Mouse (Mus musculus) hindbrain, postnatal 0 days (tissue): ENCODE measurements around the gene Cyp21a1. TPM values are rescaled to one million over a fixed set of nuclear protein-coding genes. Genes with fewer than 3 reads are reported as not detected.
A peak's percentile ranks its signal among the peaks of the same experiment; 100 is the strongest.

Experiments used
- ATAC-seq: fragments of 200-750 bp; cut with Nextera tagmentation; 2 replicates; pipeline ENCODE4 v1.8.0; 2017; ENCODE audit warnings: mild to moderate bottlenecking, moderate TSS enrichment, moderate library complexity
- DNase-seq: peaks from one replicate; pipeline ENCODE4 v3.0.0-alpha.2; 2015; ENCODE audit warnings: low spot score
- H3K27ac ChIP-seq: fragments of 300-500 bp; sonication (generic); 2 replicates; pipeline ENCODE4 v1.5.1; 2014; ENCODE audit warnings: mild to moderate bottlenecking
- H3K27me3 ChIP-seq: fragments of 300-500 bp; sonication (generic); 2 replicates; pipeline ENCODE4 v1.6.1; 2014; ENCODE audit warnings: low read length, mixed read lengths; ENCODE audit not compliant: insufficient read depth
- H3K36me3 ChIP-seq: fragments of 300-500 bp; sonication (generic); 2 replicates; pipeline ENCODE4 v1.6.1; 2014; ENCODE audit warnings: low read length, mixed read lengths; ENCODE audit not compliant: insufficient read depth
- H3K4me1 ChIP-seq: fragments of 300-500 bp; sonication (generic); 2 replicates; pipeline ENCODE4 v1.6.1; 2014; ENCODE audit warnings: antibody characterized with exemption, low read length, mixed read lengths; ENCODE audit not compliant: insufficient read depth
- H3K4me2 ChIP-seq: fragments of 300-500 bp; sonication (generic); 2 replicates; pipeline ENCODE4 v1.6.1; 2014; ENCODE audit warnings: low read depth, mild to moderate bottlenecking, low read length, moderate library complexity, mixed read lengths
- H3K4me3 ChIP-seq: fragments of 300-500 bp; sonication (generic); 2 replicates; pipeline ENCODE4 v1.5.1; 2014; ENCODE audit warnings: low read length
- H3K9ac ChIP-seq: fragments of 300-500 bp; sonication (generic); replicated peaks from 2 replicates; pipeline ENCODE4 v1.6.1; 2014; ENCODE audit warnings: mild to moderate bottlenecking, low read length, moderate library complexity, mixed read lengths
- H3K9me3 ChIP-seq: fragments of 300-500 bp; sonication (generic); 2 replicates; pipeline ENCODE4 v1.6.1; 2016; ENCODE audit warnings: low read length, mixed read lengths
- CTCF ChIP-seq: IDR thresholded peaks from 2 replicates; pipeline ENCODE4 v1.5.1; 2016; ENCODE audit warnings: antibody characterized with exemption, control low read depth, low read depth
- WGBS: fragments of 180-500 bp; shearing (Covaris S2); extraction: QIAGEN DNeasy Blood & Tissue Kit; methylation state at CpG from one replicate; pipeline ENCODE4 v1.1.7; 2014; 5-methylcytosine and 5-hydroxymethylcytosine counted together
- microRNA-seq, 2 experiments: library from miRNA; unstranded; fragments of <30 nt; microRNA quantifications; one replicate each; pipeline ENCODE4; 2016
- polyA plus RNA-seq: library from polyadenylated mRNA; unstranded; fragments of >200 nt; fragmentation: Nextera tagmentation; extraction: Ambion mirVana; gene quantifications from 2 replicates; pipeline ENCODE4 v1.2.1, GENCODE M21; 2015
- total RNA-seq: library from RNA; depleted of rRNA; stranded (reverse); fragments of >200 nt; gene quantifications from 2 replicates; pipeline ENCODE4 v1.2.3, GENCODE M21; 2014; rRNA removed

The Cyp21a1 gene
- total and polyA plus RNA-seq, 2 experiments from 2014 or later, result not detected

DNA sequence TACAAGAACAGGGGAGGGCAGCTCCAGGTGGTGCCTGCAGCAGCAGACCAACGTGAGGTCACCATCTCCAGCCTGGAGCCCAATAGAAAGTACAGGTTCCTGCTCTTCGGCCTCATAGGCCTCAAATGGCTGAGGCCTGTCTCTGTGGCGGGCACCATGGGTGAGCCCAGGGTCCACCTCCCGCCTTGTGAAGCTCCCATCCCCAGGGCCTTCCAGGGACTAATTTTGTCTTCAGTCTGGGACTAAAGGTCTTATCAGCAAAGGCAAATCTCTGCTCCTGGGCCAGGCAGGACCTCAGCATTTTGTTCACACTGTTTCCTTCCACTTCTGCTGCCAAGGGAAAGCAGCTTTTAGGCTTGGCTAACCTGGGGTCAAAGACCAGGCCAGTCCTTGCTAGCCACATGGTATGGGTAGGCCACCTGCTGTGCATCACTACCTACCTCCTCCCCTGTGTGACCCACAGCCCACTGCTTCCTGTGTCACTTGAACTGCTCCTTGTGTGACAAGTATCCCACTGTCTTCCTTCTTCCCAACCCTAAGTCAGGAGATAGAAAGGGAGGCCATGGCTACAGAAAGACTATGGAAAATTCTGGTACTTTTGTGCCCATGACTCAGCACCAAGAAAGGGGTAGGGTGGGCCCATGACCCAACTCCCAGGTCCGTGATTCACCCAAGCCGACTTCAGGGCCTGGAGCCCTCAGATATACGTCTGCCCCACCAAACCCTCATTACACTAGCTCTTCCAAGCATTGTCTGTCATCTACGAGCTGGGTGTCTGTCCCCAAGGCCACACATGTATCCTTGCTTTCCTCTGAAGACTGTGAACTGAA is 7.8 kb downstream of the Cyp21a1 start:
- no peak overlapping the region for H3K27ac ChIP-seq
- WGBS, result 90% methylated on average over 8 of the region's 8 CpGs
- no peak for TF ChIP-seq CTCF
- H3K4me1 ChIP-seq, result no peaks in the 10 kb centered on the region
- DNase-seq, result no peak
- H3K4me2 ChIP-seq, result no peak overlapping the region
- H3K9ac ChIP-seq, result no peak overlapping the region
- no peaks in the 10 kb centered on the region for H3K9me3 ChIP-seq
- H3K36me3 ChIP-seq, result no peaks in the 10 kb centered on the region
- H3K27me3 ChIP-seq, result no peaks in the 10 kb centered on the region
- ATAC-seq, result no peak
- H3K4me3 ChIP-seq, result no peak overlapping the region

DNA sequence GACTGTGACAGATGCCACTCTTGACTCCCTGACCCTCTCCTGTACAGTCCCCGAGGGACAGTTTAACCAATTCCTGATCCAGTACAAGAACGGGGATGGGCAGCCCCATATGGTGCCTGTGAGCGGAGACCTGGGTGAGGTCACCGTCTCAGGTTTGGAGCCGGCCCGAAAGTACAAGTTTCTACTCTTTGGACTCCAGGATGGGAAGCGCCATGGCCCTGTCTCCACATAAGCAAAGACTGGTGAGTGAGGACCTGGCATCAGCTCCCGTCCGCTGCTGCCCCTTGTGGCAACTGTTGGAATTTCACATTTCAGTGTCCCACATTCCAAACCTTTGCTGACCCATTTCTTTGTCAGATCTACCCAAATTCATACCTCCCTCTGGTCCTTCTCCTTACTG is 8.7 kb downstream of the Cyp21a1 start:
- Histone ChIP-seq H3K27ac (no peak overlapping the region), H3K4me3 (no peak overlapping the region), H3K9me3 (no peaks in the 10 kb centered on the region), H3K27me3 (no peaks in the 10 kb centered on the region), H3K4me1 (no peaks in the 10 kb centered on the region), H3K4me2 (no peak overlapping the region), H3K9ac (no peak overlapping the region), H3K36me3 (no peaks in the 10 kb centered on the region)
- ATAC-seq (no peak; the same call in 1 of the 2 replicates), DNase-seq (peak; percentile 24)
- WGBS, result 61% methylated on average over 9 of the region's 9 CpGs
- TF ChIP-seq CTCF, result peak; percentile 60

- Histone ChIP-seq H3K27me3 (no peaks in the 10 kb centered on the region), H3K9me3 (no peaks in the 10 kb centered on the region), H3K4me2 (no peak overlapping the region), H3K4me1 (no peaks in the 10 kb centered on the region), H3K4me3 (no peak overlapping the region), H3K9ac (no peak overlapping the region), H3K27ac (no peak overlapping the region), H3K36me3 (no peaks in the 10 kb centered on the region)
- ATAC-seq (no peak), DNase-seq (no peak)
- no peak for TF ChIP-seq CTCF
- 86% methylated on average over 10 of the region's 10 CpGs for WGBS
Measured at GRCm38 (mm10) chr17:34795016-34795415, 9.3 kb downstream of the Cyp21a1 start.

GRCm38 (mm10) chr17:34777680-34778325 is 26.6 kb downstream of the Cyp21a1 start:
- TF ChIP-seq CTCF, result no peak
- H3K27ac ChIP-seq, result no peak overlapping the region
- 74% methylated on average over 9 of the region's 9 CpGs for WGBS

GRCm38 (mm10) chr17:34761471-34761870 is 42.9 kb downstream of the Cyp21a1 start:
- H3K9ac ChIP-seq, result no peak overlapping the region
- no peak overlapping the region for H3K27ac ChIP-seq
- DNase-seq, result no peak
- ATAC-seq, result no peak
- no peaks in the 10 kb centered on the region for H3K9me3 ChIP-seq
- H3K4me1 ChIP-seq, result no peaks in the 10 kb centered on the region
- no peak overlapping the region for H3K4me2 ChIP-seq
- no peaks in the 10 kb centered on the region for H3K27me3 ChIP-seq
- no peak overlapping the region for H3K4me3 ChIP-seq
- TF ChIP-seq CTCF, result no peak
- 82% methylated on average over 3 of the region's 3 CpGs for WGBS
- no peaks in the 10 kb centered on the region for H3K36me3 ChIP-seq

More at GRCm38 (mm10) chr17:34777680-34778325, 26.6 kb downstream of the Cyp21a1 start:
- ATAC-seq (no peak), DNase-seq (no peak)
- H3K4me1 ChIP-seq, result no peaks in the 10 kb centered on the region
- H3K4me3 ChIP-seq, result no peak overlapping the region
- no peak overlapping the region for H3K9ac ChIP-seq
- H3K9me3 ChIP-seq, result peaks cover 11% of the 10 kb centered on the region
- H3K27me3 ChIP-seq, result no peaks in the 10 kb centered on the region
- H3K36me3 ChIP-seq, result no peaks in the 10 kb centered on the region
- no peak overlapping the region for H3K4me2 ChIP-seq

Small RNA genes lying within 50 kb of the gene (microRNA-seq; reads per million reads assigned to microRNA genes)
- gene Gm27471 (0 reads per million in 2 experiments), gene Mir6970 (0.18 to 0.36 reads per million in 2 experiments), gene Mir6971 (0.72 to 4.1 reads per million in 2 experiments)

Other genes starting within 250 kb of the Cyp21a1 start
Only the 30 nearest of the 34 such genes appear.
- 3.4 and 4.8 TPM in 2 replicates for gene Gpsm3, start 214.8 kb downstream of the Cyp21a1 start, total RNA-seq
- gene Gpsm3, start 214.8 kb downstream of the Cyp21a1 start, polyA plus RNA-seq, result 4.8 and 5.4 TPM in 2 replicates
- gene Pbx2, start 213.3 kb downstream of the Cyp21a1 start, total RNA-seq, result 63.1 and 67.1 TPM in 2 replicates
- gene Pbx2, start 213.3 kb downstream of the Cyp21a1 start, polyA plus RNA-seq, result 6.2 and 7.5 TPM in 2 replicates
- gene Ager, start 206.7 kb downstream of the Cyp21a1 start, total RNA-seq, result 1.8 and 2.0 TPM in 2 replicates
- gene Ager, start 206.7 kb downstream of the Cyp21a1 start, polyA plus RNA-seq, result 1.7 and 2.5 TPM in 2 replicates
- gene Rnf5, start 200.9 kb downstream of the Cyp21a1 start, total RNA-seq, result 61.9 and 65.3 TPM in 2 replicates
- 223 and 233 TPM in 2 replicates for gene Rnf5, start 200.9 kb downstream of the Cyp21a1 start, polyA plus RNA-seq
- 306 and 322 TPM in 2 replicates for gene Agpat1, start 200.3 kb downstream of the Cyp21a1 start, total RNA-seq
- 97.7 and 98.4 TPM in 2 replicates for gene Agpat1, start 200.3 kb downstream of the Cyp21a1 start, polyA plus RNA-seq
- gene Egfl8, start 188.6 kb downstream of the Cyp21a1 start, total RNA-seq, result 3.5 and 5.9 TPM in 2 replicates
- gene Egfl8, start 188.6 kb downstream of the Cyp21a1 start, polyA plus RNA-seq, result 6.5 and 7.4 TPM in 2 replicates
- gene Ppt2, start 176.1 kb downstream of the Cyp21a1 start, total RNA-seq, result 33.6 and 42.3 TPM in 2 replicates
- gene Ppt2, start 176.1 kb downstream of the Cyp21a1 start, polyA plus RNA-seq, result 17.9 and 20.0 TPM in 2 replicates
- 7.5 and 8.1 TPM in 2 replicates for gene Prrt1, start 175.0 kb downstream of the Cyp21a1 start, total RNA-seq
- gene Prrt1, start 175.0 kb downstream of the Cyp21a1 start, polyA plus RNA-seq, result 7.3 and 7.9 TPM in 2 replicates
- 4.9 and 6.1 TPM in 2 replicates for gene Fkbpl, start 159.8 kb downstream of the Cyp21a1 start, total RNA-seq
- 10.4 and 11.8 TPM in 2 replicates for gene Fkbpl, start 159.8 kb downstream of the Cyp21a1 start, polyA plus RNA-seq
- 53.6 and 70.6 TPM in 2 replicates for gene Atf6b, start 157.4 kb downstream of the Cyp21a1 start, total RNA-seq
- gene Atf6b, start 157.4 kb downstream of the Cyp21a1 start, polyA plus RNA-seq, result 74.2 and 78.2 TPM in 2 replicates
- 3.1 and 4.0 TPM in 2 replicates for gene Tnxb, start 134.0 kb downstream of the Cyp21a1 start, total RNA-seq
- 0.16 and 0.28 TPM in 2 replicates for gene Tnxb, start 134.0 kb downstream of the Cyp21a1 start, polyA plus RNA-seq
- gene C4b, start 60.7 kb downstream of the Cyp21a1 start, total RNA-seq, result 1.0 and 1.9 TPM in 2 replicates
- gene C4b, start 60.7 kb downstream of the Cyp21a1 start, polyA plus RNA-seq, result 0.86 and 1.1 TPM in 2 replicates
- gene Stk19, start 32.4 kb upstream of the Cyp21a1 start, total RNA-seq, result 17.5 and 29.6 TPM in 2 replicates
- 45.5 and 46.5 TPM in 2 replicates for gene Stk19, start 32.4 kb upstream of the Cyp21a1 start, polyA plus RNA-seq
- 36.4 and 48.9 TPM in 2 replicates for gene Dxo, start 32.5 kb upstream of the Cyp21a1 start, total RNA-seq
- gene Dxo, start 32.5 kb upstream of the Cyp21a1 start, polyA plus RNA-seq, result 47.6 and 53.8 TPM in 2 replicates
- gene Skiv2l, start 45.6 kb upstream of the Cyp21a1 start, total RNA-seq, result 98.1 and 100 TPM in 2 replicates
- 43.8 and 44.5 TPM in 2 replicates for gene Skiv2l, start 45.6 kb upstream of the Cyp21a1 start, polyA plus RNA-seq
- 27.6 and 32.9 TPM in 2 replicates for gene Nelfe, start 45.8 kb upstream of the Cyp21a1 start, total RNA-seq
- 63.5 and 71.9 TPM in 2 replicates for gene Nelfe, start 45.8 kb upstream of the Cyp21a1 start, polyA plus RNA-seq
- 0.07 and 0.26 TPM in 2 replicates for gene Cfb, start 58.0 kb upstream of the Cyp21a1 start, total RNA-seq
- 1.0 and 1.3 TPM in 2 replicates for gene Cfb, start 58.0 kb upstream of the Cyp21a1 start, polyA plus RNA-seq
- gene Zbtb12, start 74.9 kb upstream of the Cyp21a1 start, total RNA-seq, result 20.7 and 31.1 TPM in 2 replicates
- 5.1 and 6.5 TPM in 2 replicates for gene Zbtb12, start 74.9 kb upstream of the Cyp21a1 start, polyA plus RNA-seq
- not detected in 2 replicates for gene Gm20547, start 77.5 kb upstream of the Cyp21a1 start, total RNA-seq
- not detected in 2 replicates for gene Gm20547, start 77.5 kb upstream of the Cyp21a1 start, polyA plus RNA-seq
- gene C2, start 93.7 kb upstream of the Cyp21a1 start, total RNA-seq, result 5.4 and 7.8 TPM in 2 replicates
- 5.5 and 6.0 TPM in 2 replicates for gene C2, start 93.7 kb upstream of the Cyp21a1 start, polyA plus RNA-seq
- gene Ehmt2, start 93.9 kb upstream of the Cyp21a1 start, total RNA-seq, result 309 and 317 TPM in 2 replicates
- gene Ehmt2, start 93.9 kb upstream of the Cyp21a1 start, polyA plus RNA-seq, result 57.4 and 57.6 TPM in 2 replicates
- gene Slc44a4, start 109.9 kb upstream of the Cyp21a1 start, total RNA-seq, result 0.22 TPM in 1 of 2 replicates, not detected in the other
- gene Slc44a4, start 109.9 kb upstream of the Cyp21a1 start, polyA plus RNA-seq, result 0.18 and 0.25 TPM in 2 replicates
- 50.9 and 93.9 TPM in 2 replicates for gene Neu1, start 126.7 kb upstream of the Cyp21a1 start, total RNA-seq
- 42.9 and 43.1 TPM in 2 replicates for gene Neu1, start 126.7 kb upstream of the Cyp21a1 start, polyA plus RNA-seq
- gene Hspa1b, start 154.7 kb upstream of the Cyp21a1 start, total RNA-seq, result 15.2 and 20.4 TPM in 2 replicates
- 0.51 and 0.55 TPM in 2 replicates for gene Hspa1b, start 154.7 kb upstream of the Cyp21a1 start, polyA plus RNA-seq
- not detected in 2 replicates for gene Gm20481, start 165.4 kb upstream of the Cyp21a1 start, total RNA-seq
- gene Gm20481, start 165.4 kb upstream of the Cyp21a1 start, polyA plus RNA-seq, result not detected in 2 replicates
- 25.0 and 29.0 TPM in 2 replicates for gene Hspa1a, start 167.6 kb upstream of the Cyp21a1 start, total RNA-seq
- 13.6 and 14.7 TPM in 2 replicates for gene Hspa1a, start 167.6 kb upstream of the Cyp21a1 start, polyA plus RNA-seq
- gene Hspa1l, start 168.1 kb upstream of the Cyp21a1 start, total RNA-seq, result 0.99 and 1.4 TPM in 2 replicates
- gene Hspa1l, start 168.1 kb upstream of the Cyp21a1 start, polyA plus RNA-seq, result 0.76 TPM in 2 replicates
- 35.5 and 43.1 TPM in 2 replicates for gene Lsm2, start 177.3 kb upstream of the Cyp21a1 start, total RNA-seq
- 106 and 110 TPM in 2 replicates for gene Lsm2, start 177.3 kb upstream of the Cyp21a1 start, polyA plus RNA-seq
- 128 TPM in 2 replicates for gene Vars, start 196.4 kb upstream of the Cyp21a1 start, total RNA-seq
- gene Vars, start 196.4 kb upstream of the Cyp21a1 start, polyA plus RNA-seq, result 39.9 and 41.7 TPM in 2 replicates
- 0.68 and 1.2 TPM in 2 replicates for gene Vwa7, start 212.0 kb upstream of the Cyp21a1 start, total RNA-seq
- 0.11 and 0.18 TPM in 2 replicates for gene Vwa7, start 212.0 kb upstream of the Cyp21a1 start, polyA plus RNA-seq